In genomic region chr8:123678390-123678789, GRCm38 (mm10) we compare ENCODE assay signal across 22 mouse cellular contexts.
"Had no signal": no experiment of that assay in that cellular context is flagged by ENCODE, and none has a peak within 500 bp of the region (broad histone marks: within the 10 kb centered on the region; RNA-seq: fewer than 3 reads in every experiment).

No protein-coding gene starts in this region.

- H3K36me3 ChIP-seq: heart, embryonic 13.5 days; heart, embryonic 15.5 days; hindbrain, embryonic 13.5 days; hindbrain, embryonic 15.5 days; limb, embryonic 13.5 days; limb, embryonic 15.5 days; liver, embryonic 12.5 days had no signal

- H3K27ac ChIP-seq: heart, embryonic 13.5 days; heart, embryonic 15.5 days; hindbrain, embryonic 13.5 days; hindbrain, embryonic 15.5 days; hindbrain, postnatal 0 days; limb, embryonic 13.5 days; limb, embryonic 15.5 days; liver, embryonic 12.5 days; liver, embryonic 14.5 days had no signal

- ATAC-seq: hindbrain, postnatal 0 days; intestine, embryonic 16.5 days; liver, embryonic 12.5 days had no signal

- H3K9me3 ChIP-seq: heart, embryonic 13.5 days; heart, embryonic 15.5 days; hindbrain, embryonic 13.5 days; hindbrain, embryonic 15.5 days; limb, embryonic 13.5 days; limb, embryonic 15.5 days; liver, embryonic 12.5 days had no signal

- H3K27me3 ChIP-seq: heart, embryonic 13.5 days; heart, embryonic 15.5 days; hindbrain, embryonic 13.5 days; hindbrain, embryonic 15.5 days; limb, embryonic 13.5 days; limb, embryonic 15.5 days; liver, embryonic 12.5 days had no signal

- H3K4me3 ChIP-seq: heart, embryonic 13.5 days; heart, embryonic 15.5 days; hindbrain, embryonic 13.5 days; hindbrain, embryonic 15.5 days; limb, embryonic 13.5 days; limb, embryonic 15.5 days; liver, embryonic 12.5 days had no signal

- DNase-seq: gastrocnemius, postnatal 14 days; gastrocnemius, postnatal 36 days; heart, adult 18-20 months; heart, postnatal 14 days; heart, postnatal 36 days; kidney, adult 11 months; kidney, adult 2 months; kidney, postnatal 25 days; layer of hippocampus, adult 9-11 months; layer of hippocampus, postnatal 36 days; left cerebral cortex, postnatal 4 days had no signal

- H3K9ac ChIP-seq: heart, embryonic 13.5 days; heart, embryonic 15.5 days; hindbrain, embryonic 13.5 days; hindbrain, embryonic 15.5 days; limb, embryonic 13.5 days; limb, embryonic 15.5 days; liver, embryonic 12.5 days; liver, embryonic 14.5 days had no signal

- H3K4me2 ChIP-seq: heart, embryonic 11.5 days; heart, embryonic 13.5 days; heart, embryonic 15.5 days; hindbrain, embryonic 13.5 days; hindbrain, embryonic 15.5 days; limb, embryonic 13.5 days; limb, embryonic 15.5 days; liver, embryonic 12.5 days had no signal
